Mouse (Mus musculus) lung, postnatal 0 days (tissue): ENCODE measurements around the gene Fam71f2.

Experiments
- CTCF ChIP-seq: IDR thresholded peaks from 2 replicates; pipeline ENCODE4 v1.5.1; 2016; ENCODE audit warnings: antibody characterized with exemption, mild to moderate bottlenecking
- EP300 ChIP-seq: IDR thresholded peaks from 2 replicates; pipeline ENCODE4 v1.6.1; 2016; ENCODE audit warnings: antibody characterized with exemption, mild to moderate bottlenecking, control low read depth

GRCm38 (mm10) chr6:29287944-29288343 is 8.6 kb downstream of the Fam71f2 start:
- TF ChIP-seq CTCF (no peak), EP300 (no peak)
